Mouse (Mus musculus) liver, embryonic 12.5 days (tissue): ENCODE data around the gene Gm49342. TPM values are rescaled to one million over a fixed set of nuclear protein-coding genes. Genes with fewer than 3 reads are reported as not detected.
"Not testable (repeated sequence)": the region's sequence is repeated elsewhere in the genome, so short reads cannot be mapped to it uniquely, and the experiment has no call there.

ENCODE experiments used
- ATAC-seq: fragments of 200-750 bp; cut with Nextera tagmentation; 2 replicates; pipeline ENCODE4 v1.8.0; 2017; ENCODE audit warnings: moderate number of reproducible peaks, mild to moderate bottlenecking, moderate library complexity
- H3K27ac ChIP-seq: fragments of 300-500 bp; sonication (generic); 2 replicates; pipeline ENCODE4 v1.5.1; 2016; ENCODE audit warnings: mild to moderate bottlenecking
- H3K27me3 ChIP-seq: fragments of 300-500 bp; sonication (generic); replicated peaks from 2 replicates; pipeline ENCODE4 v1.6.1; 2016; ENCODE audit warnings: mild to moderate bottlenecking, moderate library complexity
- H3K36me3 ChIP-seq: fragments of 300-500 bp; sonication (generic); 2 replicates; pipeline ENCODE4 v1.6.1; 2016; ENCODE audit warnings: mild to moderate bottlenecking, moderate library complexity
- H3K4me1 ChIP-seq: fragments of 300-500 bp; sonication (generic); 2 replicates; pipeline ENCODE4 v1.6.1; 2016
- H3K4me2 ChIP-seq: fragments of 300-500 bp; sonication (generic); 2 replicates; pipeline ENCODE4 v1.6.1; 2016; ENCODE audit warnings: mild to moderate bottlenecking, moderate library complexity
- H3K4me3 ChIP-seq: fragments of 300-500 bp; sonication (generic); 2 replicates; pipeline ENCODE4 v1.5.1; 2016; ENCODE audit warnings: mild to moderate bottlenecking, moderate library complexity
- H3K9ac ChIP-seq: fragments of 300-500 bp; sonication (generic); 2 replicates; pipeline ENCODE4 v1.6.1; 2016; ENCODE audit warnings: mild to moderate bottlenecking, moderate library complexity
- H3K9me3 ChIP-seq: fragments of 300-500 bp; sonication (generic); replicated peaks from 2 replicates; pipeline ENCODE4 v1.6.1; 2016; ENCODE audit warnings: mild to moderate bottlenecking, moderate library complexity
- WGBS: fragments of 180-500 bp; shearing (Covaris S2); methylation state at CpG from one replicate; pipeline ENCODE4 v1.1.7; 2016; ENCODE audit not compliant: insufficient replicate concordance; 5-methylcytosine and 5-hydroxymethylcytosine counted together
- polyA plus RNA-seq: library from polyadenylated mRNA; unstranded; fragments of >200 nt; fragmentation: Nextera tagmentation; extraction: Ambion mirVana; gene quantifications from 2 replicates; pipeline ENCODE4 v1.2.1, GENCODE M21; 2016

Gene Gm49342
- polyA plus RNA-seq, 1 experiment from 2014 or later, result not detected

GRCm38 (mm10) chr14:50969558-50970544, 25.5 kb downstream of the Gm49342 start:
- ATAC-seq, result no peak
- no peak overlapping the region for H3K27ac ChIP-seq
- no peaks in the 10 kb centered on the region for H3K9me3 ChIP-seq
- no peaks in the 10 kb centered on the region for H3K36me3 ChIP-seq
- no peak overlapping the region for H3K4me2 ChIP-seq
- H3K4me3 ChIP-seq, result no peak overlapping the region
- H3K9ac ChIP-seq, result 0 out of 2 replicates have a peak overlapping the region, but pooled peaks have one; percentile 12
- peaks cover 14% of the 10 kb centered on the region; the same call in 1 of the 2 replicates for H3K4me1 ChIP-seq
- WGBS, result 25% methylated on average over 12 of the region's 12 CpGs
- H3K27me3 ChIP-seq, result no peaks in the 10 kb centered on the region

- ATAC-seq, result no peak
- Histone ChIP-seq H3K4me2 (no peak overlapping the region), H3K9ac (no peak overlapping the region), H3K4me3 (no peak overlapping the region), H3K4me1 (peaks cover 14% of the 10 kb centered on the region; the same call in 1 of the 2 replicates), H3K27ac (no peak overlapping the region), H3K27me3 (no peaks in the 10 kb centered on the region), H3K36me3 (no peaks in the 10 kb centered on the region), H3K9me3 (no peaks in the 10 kb centered on the region)
- 27% methylated on average over 1 of the region's 1 CpGs for WGBS
Measured at GRCm38 (mm10) chr14:50970822-50971221, 26.5 kb downstream of the Gm49342 start.

- 62% methylated on average over 5 of the region's 5 CpGs for WGBS
Measured at GRCm38 (mm10) chr14:50973054-50973453, 28.7 kb downstream of the Gm49342 start.

GRCm38 (mm10) chr14:50973700-50974099, 29.4 kb downstream of the Gm49342 start:
- Histone ChIP-seq H3K9me3 (no peaks in the 10 kb centered on the region), H3K27me3 (no peaks in the 10 kb centered on the region), H3K4me2 (no peak overlapping the region), H3K4me3 (no peak overlapping the region), H3K36me3 (no peaks in the 10 kb centered on the region), H3K9ac (no peak overlapping the region), H3K4me1 (peaks cover 14% of the 10 kb centered on the region; the same call in 1 of the 2 replicates), H3K27ac (no peak overlapping the region)
- 54% methylated on average over 4 of the region's 4 CpGs for WGBS
- no peak for ATAC-seq

More at GRCm38 (mm10) chr14:50973054-50973453, 28.7 kb downstream of the Gm49342 start:
- H3K36me3 ChIP-seq, H3K4me3 ChIP-seq, ATAC-seq, H3K9ac ChIP-seq, H3K27me3 ChIP-seq, H3K27ac ChIP-seq, H3K9me3 ChIP-seq, H3K4me2 ChIP-seq: not testable (repeated sequence)
- H3K4me1 ChIP-seq, result peaks cover 14% of the 10 kb centered on the region; the same call in 1 of the 2 replicates

GRCm38 (mm10) chr14:50975001-50975400, 30.7 kb downstream of the Gm49342 start:
- 38% methylated on average over 5 of the region's 5 CpGs for WGBS
- ATAC-seq, result no peak
- Histone ChIP-seq H3K4me1 (peaks cover 7% of the 10 kb centered on the region; the same call in 1 of the 2 replicates), H3K4me3 (no peak overlapping the region), H3K9ac (no peak overlapping the region), H3K4me2 (no peak overlapping the region), H3K9me3 (no peaks in the 10 kb centered on the region), H3K36me3 (no peaks in the 10 kb centered on the region), H3K27me3 (no peaks in the 10 kb centered on the region), H3K27ac (no peak overlapping the region)

- no peak overlapping the region for H3K4me3 ChIP-seq
- no peak overlapping the region for H3K27ac ChIP-seq
- no peak overlapping the region for H3K4me2 ChIP-seq
- H3K9ac ChIP-seq, result no peak overlapping the region
- H3K9me3 ChIP-seq, result no peaks in the 10 kb centered on the region
- no peaks in the 10 kb centered on the region for H3K27me3 ChIP-seq
- 34% methylated on average over 9 of the region's 9 CpGs for WGBS
- ATAC-seq, result no peak
- H3K36me3 ChIP-seq, result no peaks in the 10 kb centered on the region
- H3K4me1 ChIP-seq, result peaks cover 6% of the 10 kb centered on the region; the same call in 1 of the 2 replicates
Measured at GRCm38 (mm10) chr14:50976674-50977073, 32.4 kb downstream of the Gm49342 start.

GRCm38 (mm10) chr14:50978451-50978850, 34.1 kb downstream of the Gm49342 start:
- WGBS, result 39% methylated on average over 6 of the region's 6 CpGs

GRCm38 (mm10) chr14:50979631-50980030, 35.3 kb downstream of the Gm49342 start:
- Histone ChIP-seq H3K4me1 (peaks cover 8% of the 10 kb centered on the region; the same call in 1 of the 2 replicates), H3K9ac (no peak overlapping the region), H3K9me3 (no peaks in the 10 kb centered on the region), H3K36me3 (no peaks in the 10 kb centered on the region), H3K4me3 (no peak overlapping the region), H3K27ac (no peak overlapping the region), H3K27me3 (no peaks in the 10 kb centered on the region), H3K4me2 (no peak overlapping the region)
- ATAC-seq, result no peak

More at GRCm38 (mm10) chr14:50978451-50978850, 34.1 kb downstream of the Gm49342 start:
- not testable (repeated sequence) for ATAC-seq, H3K9me3 ChIP-seq, H3K27me3 ChIP-seq, H3K9ac ChIP-seq, H3K36me3 ChIP-seq, H3K27ac ChIP-seq, H3K4me1 ChIP-seq, H3K4me3 ChIP-seq, H3K4me2 ChIP-seq

- Histone ChIP-seq H3K4me3 (no peak overlapping the region), H3K9ac (no peak overlapping the region), H3K4me1 (peaks cover 8% of the 10 kb centered on the region; the same call in 1 of the 2 replicates), H3K36me3 (no peaks in the 10 kb centered on the region), H3K9me3 (no peaks in the 10 kb centered on the region), H3K4me2 (no peak overlapping the region), H3K27me3 (no peaks in the 10 kb centered on the region), H3K27ac (no peak overlapping the region)
- WGBS, result 12% methylated on average over 2 of the region's 2 CpGs
- no peak for ATAC-seq
Measured at GRCm38 (mm10) chr14:50981207-50981606, 36.9 kb downstream of the Gm49342 start.

GRCm38 (mm10) chr14:50981837-50982236, 37.5 kb downstream of the Gm49342 start:
- Histone ChIP-seq H3K4me2 (no peak overlapping the region), H3K9me3 (no peaks in the 10 kb centered on the region), H3K27ac (no peak overlapping the region), H3K27me3 (no peaks in the 10 kb centered on the region), H3K4me1 (peaks cover 8% of the 10 kb centered on the region; the same call in 1 of the 2 replicates), H3K36me3 (no peaks in the 10 kb centered on the region), H3K4me3 (no peak overlapping the region), H3K9ac (no peak overlapping the region)
- WGBS, result 24% methylated on average over 5 of the region's 5 CpGs
- ATAC-seq, result no peak

GRCm38 (mm10) chr14:50987668-50988067, 43.4 kb downstream of the Gm49342 start:
- WGBS, result 63% methylated on average over 2 of the region's 2 CpGs
- Histone ChIP-seq H3K4me3 (no peak overlapping the region), H3K4me1 (no peaks in the 10 kb centered on the region), H3K9me3 (no peaks in the 10 kb centered on the region), H3K36me3 (no peaks in the 10 kb centered on the region), H3K27me3 (no peaks in the 10 kb centered on the region), H3K4me2 (no peak overlapping the region), H3K9ac (no peak overlapping the region), H3K27ac (no peak overlapping the region)
- ATAC-seq, result no peak

- Histone ChIP-seq H3K9me3 (no peaks in the 10 kb centered on the region), H3K4me1 (no peaks in the 10 kb centered on the region), H3K27ac (no peak overlapping the region), H3K4me3 (no peak overlapping the region), H3K36me3 (no peaks in the 10 kb centered on the region), H3K4me2 (no peak overlapping the region), H3K27me3 (no peaks in the 10 kb centered on the region), H3K9ac (no peak overlapping the region)
- no peak for ATAC-seq
- WGBS, result 66% methylated on average over 3 of the region's 3 CpGs
Measured at GRCm38 (mm10) chr14:50991037-50991436, 46.7 kb downstream of the Gm49342 start.
